Mouse (Mus musculus) adipocyte (in vitro differentiated cells): ENCODE data around the gene Gucy2e.

Experiments used
- DNase-seq: peaks from one replicate; pipeline ENCODE4 v3.0.0-alpha.2; 2016; ENCODE audit warnings: low spot score

Gucy2e gene

DNA sequence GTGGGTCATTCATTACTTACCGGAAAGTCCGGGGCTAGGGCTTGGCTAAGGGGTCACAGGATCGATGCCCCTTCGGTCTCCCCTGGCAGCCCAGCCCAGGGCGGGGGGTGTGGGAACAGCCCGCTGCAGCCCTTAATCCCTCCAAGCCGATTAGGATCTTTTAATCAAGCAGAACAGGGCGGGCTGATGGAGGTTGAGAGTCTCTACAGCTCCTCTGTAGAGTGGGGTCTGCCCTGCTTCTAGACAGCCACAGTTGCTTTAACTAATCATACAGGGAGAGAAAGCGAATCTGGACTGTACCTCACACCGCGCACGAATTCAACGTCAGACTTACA is at the start of gene Gucy2e:
Gucy2e (minus strand) TSS at position 111 of the 335 bp plus-strand sequence.
- DNase-seq = no peak

GRCm38 (mm10) chr11:69277267-69277666 is 40.4 kb upstream of the Gucy2e start:
- no peak for DNase-seq

GRCm38 (mm10) chr11:69276081-69276480 is 39.2 kb upstream of the Gucy2e start:
- DNase-seq = no peak

DNA sequence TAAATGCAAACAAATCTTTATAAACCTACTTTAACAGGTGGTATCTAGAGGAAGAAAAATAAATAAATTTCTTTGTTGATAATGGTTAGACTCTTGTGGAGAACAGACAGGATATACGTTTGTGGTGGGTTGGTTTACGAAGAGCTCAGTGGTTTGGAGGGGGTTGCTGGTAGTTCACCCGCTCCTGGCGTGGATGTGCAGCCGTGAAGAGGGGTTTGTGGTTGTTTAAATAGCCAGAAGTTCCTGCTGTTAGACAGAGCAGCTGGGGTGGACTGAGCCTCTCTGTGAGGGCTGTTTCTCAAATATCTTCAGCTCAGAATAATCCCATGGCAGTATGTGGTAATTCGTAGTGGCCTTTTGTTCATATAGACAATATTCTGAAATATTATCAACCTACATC is 38.8 kb upstream of the Gucy2e start:
- DNase-seq = no peak

- peak; percentile 88 for DNase-seq
Observed at GRCm38 (mm10) chr11:69272122-69272740, 35.4 kb upstream of the Gucy2e start.

DNA sequence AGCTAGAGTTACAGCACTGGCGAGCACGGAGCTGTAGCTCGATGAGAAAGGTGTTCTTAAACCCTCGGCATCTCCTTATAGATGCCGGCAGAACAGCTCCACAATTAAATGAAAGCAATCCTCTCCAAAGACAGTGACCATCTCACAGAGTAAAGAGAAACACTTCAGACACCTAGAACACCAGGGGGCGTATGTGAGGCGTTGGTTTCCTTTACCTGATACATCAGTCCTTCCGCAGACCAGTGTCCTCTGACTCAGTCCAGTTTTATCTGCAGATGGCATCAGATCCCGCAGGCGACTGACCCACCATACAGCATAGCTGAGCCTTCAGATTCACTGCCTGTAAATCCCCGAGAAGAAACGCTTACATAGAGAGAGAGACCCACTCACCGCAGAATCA is 32.7 kb upstream of the Gucy2e start:
- DNase-seq = peak; percentile 72

GRCm38 (mm10) chr11:69268100-69268499 is 31.3 kb upstream of the Gucy2e start:
- DNase-seq = no peak

DNA sequence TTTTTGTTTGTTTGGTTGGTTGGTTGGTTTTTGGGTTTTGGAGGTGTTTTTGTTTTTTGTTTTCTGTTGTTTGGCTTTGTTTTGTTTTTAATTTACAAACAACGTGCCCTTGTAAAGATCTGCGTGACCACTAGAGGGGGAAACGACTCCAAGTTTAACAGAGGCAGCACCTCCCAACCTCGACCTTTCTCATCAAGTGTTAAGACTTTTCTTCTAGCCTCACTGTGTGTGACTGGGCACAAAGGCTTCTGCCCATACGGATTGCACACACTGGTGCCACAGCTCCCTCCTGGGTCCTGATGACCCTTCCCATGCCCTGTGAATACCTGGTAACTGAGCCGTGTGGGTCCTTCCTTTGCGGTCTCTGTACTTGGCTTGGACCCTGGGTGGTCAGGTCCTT is 30.5 kb upstream of the Gucy2e start:
- peak; percentile 70 for DNase-seq

GRCm38 (mm10) chr11:69266253-69266652 is 29.4 kb upstream of the Gucy2e start:
- DNase-seq = no peak

DNA sequence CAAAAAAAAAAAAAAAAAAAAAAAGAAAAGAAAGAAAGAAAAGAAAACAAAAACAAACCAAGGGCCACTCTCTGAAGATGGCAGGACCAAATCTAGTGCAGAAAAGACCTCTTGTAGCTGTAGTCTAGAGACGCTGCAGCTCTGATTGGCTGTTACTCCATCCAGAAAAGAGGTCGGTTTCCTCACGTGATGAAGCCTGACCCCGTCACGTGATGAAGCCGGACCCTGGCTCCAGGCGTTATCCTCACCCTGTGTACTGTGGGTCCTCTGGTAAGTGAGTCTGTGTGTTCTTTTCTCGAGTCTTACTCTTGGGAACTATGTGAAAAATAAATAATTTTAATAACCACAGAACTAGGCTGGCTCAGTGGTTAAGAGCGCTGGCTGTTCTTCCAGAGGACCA is 28.6 kb upstream of the Gucy2e start:
- no peak for DNase-seq

- no peak for DNase-seq
Observed at GRCm38 (mm10) chr11:69264276-69264675, 27.4 kb upstream of the Gucy2e start.

DNA sequence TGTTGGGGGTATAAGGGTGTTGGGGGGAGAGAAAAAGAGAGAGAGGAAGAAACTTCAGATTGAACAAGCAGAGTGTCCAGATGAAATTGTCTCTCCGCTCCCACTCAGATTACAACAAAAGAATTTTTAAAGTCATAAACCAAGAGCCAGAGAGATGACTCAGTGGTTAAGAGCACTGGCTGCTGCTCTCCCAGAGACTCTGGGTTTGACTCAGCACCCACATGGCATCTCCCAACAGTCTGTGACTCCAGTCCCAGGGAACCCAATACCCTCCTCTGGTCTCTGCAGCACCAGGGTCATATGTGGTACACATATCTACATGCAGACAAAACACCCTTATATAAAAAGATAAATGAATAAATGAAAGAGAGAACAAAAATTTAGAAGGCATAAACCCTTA is 23.3 kb upstream of the Gucy2e start:
- no peak for DNase-seq

- DNase-seq = peak; percentile 63
Observed at GRCm38 (mm10) chr11:69258287-69258686, 21.5 kb upstream of the Gucy2e start.

GRCm38 (mm10) chr11:69257807-69258206 is 21.0 kb upstream of the Gucy2e start:
- peak; percentile 78 for DNase-seq

DNA sequence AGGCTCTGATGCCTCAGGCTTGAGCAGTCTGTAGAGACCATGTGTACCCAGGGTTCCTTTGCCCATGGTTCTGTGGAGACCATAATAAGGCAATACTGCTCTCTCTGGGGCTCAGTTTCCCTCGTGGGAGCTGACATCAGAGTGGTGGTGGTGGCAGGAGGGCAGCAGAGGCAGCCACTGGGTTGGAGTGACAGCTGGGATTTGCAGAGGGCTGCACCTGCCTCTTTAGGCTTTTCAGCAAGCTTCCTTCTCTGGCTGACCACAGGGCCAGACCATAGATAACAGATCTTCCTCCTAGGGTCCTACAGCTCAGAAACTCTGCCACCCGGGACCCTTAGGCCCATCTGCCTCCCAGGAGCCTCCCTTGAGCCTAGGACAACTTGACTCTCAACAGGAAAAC is 20.2 kb upstream of the Gucy2e start:
- no peak for DNase-seq

DNA sequence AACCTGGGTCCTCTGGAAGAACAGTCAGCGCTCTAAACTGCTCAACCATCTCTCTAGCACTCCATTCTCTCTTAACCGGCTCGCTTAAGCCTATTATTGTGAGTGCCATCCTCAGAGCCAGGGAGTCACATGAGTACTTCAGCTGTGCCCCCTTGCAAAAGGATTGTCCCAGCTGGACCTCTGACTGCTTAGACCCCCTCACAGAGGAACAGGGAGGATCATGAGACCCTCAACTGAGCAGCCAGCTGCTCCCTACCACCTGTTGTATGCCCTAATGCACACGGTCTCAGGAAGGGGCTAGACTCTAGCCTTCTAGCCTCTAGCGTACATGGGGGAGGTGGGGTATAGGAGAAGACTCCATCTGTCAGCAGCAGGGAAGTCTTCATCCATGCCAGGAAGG is 18.0 kb upstream of the Gucy2e start:
- no peak for DNase-seq

GRCm38 (mm10) chr11:69253131-69253530 is 16.3 kb upstream of the Gucy2e start:
- DNase-seq = no peak

DNA sequence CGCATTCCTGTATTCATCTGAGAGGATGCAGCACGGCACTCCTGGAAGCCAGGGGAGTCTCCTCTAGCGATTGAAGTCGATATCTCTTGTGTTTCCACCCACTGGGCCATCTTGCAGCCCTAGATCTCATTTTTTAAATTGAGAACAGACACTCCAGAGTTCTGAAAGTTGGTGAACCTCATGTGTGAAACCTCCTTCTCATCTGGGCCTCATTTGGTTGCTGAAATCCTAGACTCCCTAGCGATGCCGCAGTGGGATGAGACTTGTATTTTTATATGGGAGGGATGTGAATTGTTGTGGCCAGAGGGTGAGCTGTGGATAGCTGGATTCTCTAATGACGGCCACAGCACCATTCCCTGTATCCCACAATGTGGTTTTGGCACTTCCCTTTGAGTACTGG is 15.1 kb upstream of the Gucy2e start:
- no peak for DNase-seq

DNA sequence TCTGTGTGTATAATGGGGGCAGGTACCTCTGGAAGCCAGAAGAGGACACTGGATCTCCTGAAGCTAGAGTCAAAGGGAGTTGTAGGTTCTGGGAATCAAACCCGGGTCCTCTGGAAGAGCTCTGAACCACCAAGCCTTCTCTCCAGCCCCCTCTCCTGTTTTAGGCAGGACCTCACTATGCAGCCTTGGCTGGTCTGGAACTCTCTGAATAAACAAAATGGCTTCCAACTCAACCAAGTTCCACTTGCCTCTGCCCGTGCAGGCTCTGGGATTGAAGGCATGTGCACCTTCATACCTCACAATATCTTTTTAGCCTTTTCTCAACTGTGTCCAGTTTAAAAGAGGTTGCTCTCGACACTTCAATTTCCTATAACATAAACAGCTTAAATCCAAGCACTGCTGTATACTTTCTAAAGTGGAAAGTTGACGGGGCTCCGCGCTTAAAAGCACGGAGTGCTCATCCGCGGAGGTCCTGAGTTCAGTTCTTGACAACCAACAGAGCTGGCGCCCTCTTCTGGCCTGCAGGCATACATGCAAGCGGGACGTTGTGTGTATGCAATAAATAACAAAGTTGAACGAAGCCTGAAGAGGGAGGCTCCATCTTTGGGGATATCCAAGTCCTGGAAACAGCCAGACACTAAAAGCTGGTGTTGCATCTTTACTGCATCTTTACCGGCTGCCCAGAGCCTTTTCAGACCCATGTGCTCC is 14.5 kb upstream of the Gucy2e start:
- no peak for DNase-seq

DNA sequence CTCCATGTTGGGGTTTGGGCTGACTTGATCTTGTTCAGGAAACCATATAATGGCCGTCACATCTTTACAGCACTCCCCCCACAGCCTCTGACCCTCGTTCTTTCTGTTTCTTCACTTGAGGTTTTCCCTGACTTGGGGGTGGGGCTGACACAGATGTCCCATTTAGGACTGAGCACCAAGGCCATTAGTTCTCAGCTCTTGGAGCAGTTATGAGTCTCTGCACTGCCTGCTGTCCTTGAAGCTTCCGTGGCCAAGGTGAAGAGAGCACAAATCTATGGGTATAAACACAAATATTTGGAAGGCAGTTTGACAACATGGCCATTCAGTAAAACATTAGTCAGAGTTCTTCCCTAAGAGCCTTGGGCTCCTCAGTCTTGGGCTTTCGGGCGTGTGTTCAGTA is 13.3 kb upstream of the Gucy2e start:
- DNase-seq = no peak

DNA sequence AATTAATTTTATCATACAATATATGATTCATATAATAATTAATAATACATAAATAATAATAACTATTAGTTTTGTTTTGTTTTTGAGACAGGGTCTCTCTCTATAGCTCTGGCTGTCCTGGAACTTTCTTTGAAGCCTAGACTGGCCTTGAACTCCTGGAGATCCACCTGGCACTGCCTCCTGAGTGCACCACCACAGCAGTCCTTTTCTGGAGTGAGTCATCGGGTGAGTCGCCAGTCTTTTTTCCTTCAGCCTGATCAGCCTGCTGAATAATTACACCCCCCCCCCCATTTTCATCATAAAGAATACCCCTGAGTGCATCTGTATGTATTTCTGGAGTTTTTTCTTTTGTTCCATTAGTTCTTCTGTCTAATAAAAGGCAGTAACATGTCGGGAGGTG is 12.3 kb upstream of the Gucy2e start:
- no peak for DNase-seq

GRCm38 (mm10) chr11:69245643-69246042 is 8.8 kb upstream of the Gucy2e start:
- DNase-seq = no peak

DNA sequence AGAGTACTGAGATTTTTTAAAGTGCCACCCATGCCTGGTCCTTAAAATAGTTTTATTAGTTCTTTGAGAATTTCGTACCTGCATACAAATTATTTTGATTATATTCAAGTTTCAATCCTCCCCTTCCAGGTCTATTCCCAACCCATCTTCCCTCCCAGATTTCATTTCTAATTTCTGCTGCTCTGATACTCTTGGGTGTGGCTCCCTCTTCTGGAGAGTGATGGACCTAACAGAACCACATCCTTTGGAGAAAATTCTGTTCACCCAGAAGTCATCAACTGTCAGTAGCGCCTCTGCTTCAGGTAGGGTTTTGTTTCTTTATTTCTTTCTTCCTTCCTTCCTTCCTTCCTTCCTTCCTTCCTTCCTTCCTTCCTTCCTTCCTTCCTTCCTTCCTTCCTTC is 8.1 kb upstream of the Gucy2e start:
- peak; percentile 72 for DNase-seq
